Mouse (Mus musculus): ENCODE measurements around the gene Prss48. TPM values are rescaled to one million over a fixed set of nuclear protein-coding genes. Genes with fewer than 3 reads are reported as not detected.

Gene Prss48
- total and polyA plus RNA-seq, 3 experiments = not detected

DNA sequence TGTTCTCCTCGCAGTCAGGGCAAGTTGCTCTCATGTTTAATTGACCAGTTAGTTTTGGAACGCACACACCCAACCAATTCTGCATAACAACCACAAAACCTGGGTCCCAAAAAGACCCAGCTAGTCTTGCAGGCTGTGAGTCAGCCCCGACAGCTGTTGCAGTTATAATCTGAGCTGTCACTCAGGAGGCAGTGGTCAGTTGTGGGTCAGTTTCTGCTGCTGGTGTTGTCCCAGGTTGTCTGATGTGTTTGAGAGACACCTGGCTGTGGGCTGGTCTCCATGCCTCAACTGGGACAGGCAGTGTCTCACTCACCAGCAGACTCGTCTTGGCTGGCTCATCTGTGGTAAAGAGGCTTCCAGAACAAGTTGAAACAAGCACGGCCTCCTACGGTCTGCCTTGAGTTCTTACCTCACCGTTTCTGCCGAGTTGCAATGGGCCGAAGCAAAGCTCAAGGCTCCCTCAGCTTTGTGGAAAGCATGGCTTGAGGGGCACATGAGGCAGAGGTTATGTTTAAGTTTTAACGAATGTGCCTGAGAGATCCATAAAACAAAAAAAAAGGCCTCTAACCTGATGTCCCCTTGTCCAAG, 49.5 kb downstream of the Prss48 start:
- dilution Hi-C loops (cut with MboI; ENCODE audit: extremely low pct_ligation_motif_present, extremely low pct_unique_long_range_greater_than_20kb, low sequenced_read_pairs) = no loop called here
- peak overlapping the region; percentile 0; the same call in 1 of the 2 replicates for H3K4me2 ChIP-seq (ENCODE audit: insufficient read depth, low read depth, poor library complexity, severe bottlenecking)
- H3K27me3 ChIP-seq (replicated peaks) = no peaks in the 10 kb centered on the region

DNA sequence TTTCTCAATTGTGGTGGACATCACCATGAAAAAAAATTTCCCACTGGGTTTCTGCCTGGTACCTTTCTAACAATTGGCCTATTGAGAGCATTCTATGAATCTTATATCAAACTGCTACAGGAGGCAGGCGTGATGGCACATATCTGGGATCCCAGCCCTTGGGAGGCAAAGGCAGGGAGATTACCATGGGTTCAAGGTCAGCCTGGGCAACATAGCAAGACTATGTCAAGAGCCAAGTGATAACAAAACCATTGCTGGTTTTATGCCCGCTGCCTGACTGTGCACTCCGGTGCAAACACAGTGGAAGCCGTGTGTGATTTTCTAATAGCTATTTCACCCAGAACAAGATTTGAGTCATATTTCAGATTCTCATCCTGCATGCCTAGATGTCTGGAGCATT, 51.4 kb downstream of the Prss48 start:
- H3K27ac ChIP-seq (ENCODE audit: insufficient read depth, low read depth) = no peak overlapping the region
- H3K9me3 ChIP-seq (replicated peaks; ENCODE audit: low read length) = no peaks in the 10 kb centered on the region
- H3K36me3 ChIP-seq (replicated peaks in 1 of 2; ENCODE audit: control insufficient read depth in 1 of 2, insufficient read depth in 1 of 2, low read length in 1 of 2) = no peaks in the 10 kb centered on the region
- in situ Hi-C loops (cut with MboI; ENCODE audit: low pct_ligation_motif_present, low pct_unique_long_range_greater_than_20kb, low sequenced_read_pairs) = no loop called here
- H3K27me3 ChIP-seq (replicated peaks) = no peaks in the 10 kb centered on the region
- H3K4me3 ChIP-seq (replicated peaks in 1 of 3; ENCODE audit: low read depth in 2 of 3, low read length in 2 of 3, poor library complexity in 1 of 3) = no peak overlapping the region
- TF ChIP-seq POLR2A (IDR thresholded peaks at IDR 0.05; ENCODE audit: low read depth, low read length) (no peak), CHD1 (IDR thresholded peaks at IDR 0.05; ENCODE audit: low read depth, low read length) (no peak), TCF12 (IDR thresholded peaks at IDR 0.05; ENCODE audit: low read depth, low read length) (no peak)
- no peak for DNase-seq (ENCODE audit: extremely low read depth)
- H3K4me1 ChIP-seq (ENCODE audit: control insufficient read depth in 1 of 2, insufficient read depth in 2 of 2) = peaks cover 10% of the 10 kb centered on the region in 2 experiments
- no peaks in the 10 kb centered on the region for H3K79me2 ChIP-seq (replicated peaks; ENCODE audit: control insufficient read depth, extremely low read depth, insufficient read depth, poor library complexity, severe bottlenecking)
- H3K4me2 ChIP-seq (ENCODE audit: insufficient read depth, low read depth, poor library complexity, severe bottlenecking) = no peak overlapping the region
- no peak overlapping the region for H3K9ac ChIP-seq (ENCODE audit: insufficient read depth, low read depth)
- dilution Hi-C loops (cut with MboI; ENCODE audit: extremely low pct_ligation_motif_present, extremely low pct_unique_long_range_greater_than_20kb, low sequenced_read_pairs) = no loop called here

More for the DNA sequence above, 49.5 kb downstream of the Prss48 start:
- no peaks in the 10 kb centered on the region for H3K79me2 ChIP-seq (replicated peaks; ENCODE audit: control insufficient read depth, extremely low read depth, insufficient read depth, poor library complexity, severe bottlenecking)
- no peak overlapping the region for H3K9ac ChIP-seq (ENCODE audit: insufficient read depth, low read depth)
- no peaks in the 10 kb centered on the region for H3K36me3 ChIP-seq (replicated peaks in 1 of 2; ENCODE audit: control insufficient read depth in 1 of 2, insufficient read depth in 1 of 2, low read length in 1 of 2)
- 0 out of 2 replicates have a peak overlapping the region, but pooled peaks have one; percentile 4 for H3K27ac ChIP-seq (ENCODE audit: insufficient read depth, low read depth)
- in situ Hi-C loops (cut with MboI; ENCODE audit: low pct_ligation_motif_present, low pct_unique_long_range_greater_than_20kb, low sequenced_read_pairs) = no loop called here
- TF ChIP-seq CHD1 (IDR thresholded peaks at IDR 0.05; ENCODE audit: low read depth, low read length) = peak; percentile 98
- peak; percentile 96 for TF ChIP-seq TCF12 (IDR thresholded peaks at IDR 0.05; ENCODE audit: low read depth, low read length)
- TF ChIP-seq MEF2A (IDR thresholded peaks at IDR 0.05; ENCODE audit: borderline replicate concordance, low read depth, low read length) = peak; percentile 73
- TF ChIP-seq ZMIZ1 (IDR thresholded peaks at IDR 0.05; ENCODE audit: low read depth, low read length) = no peak
- TF ChIP-seq ETS1 (conservative IDR thresholded peaks at IDR 0.05; ENCODE audit: low read depth, low read length) = peak; percentile 72
- peak; percentile 86 for TF ChIP-seq IRF4 (IDR thresholded peaks at IDR 0.05; ENCODE audit: low read depth, low read length)
- TF ChIP-seq EP300 (IDR thresholded peaks at IDR 0.05; ENCODE audit: low read length) = peak; percentile 49; the same call in 1 of the 2 replicates
- no peak for TF ChIP-seq E2F4 (IDR thresholded peaks at IDR 0.05; ENCODE audit: insufficient replicate concordance, low read depth, low read length)
- no peak for TF ChIP-seq JUND (conservative IDR thresholded peaks at IDR 0.05; ENCODE audit: low read depth, low read length)
- no peak for TF ChIP-seq KAT2A (IDR thresholded peaks at IDR 0.05; ENCODE audit: insufficient replicate concordance, low read length)
- TF ChIP-seq USF1 (IDR thresholded peaks at IDR 0.05; ENCODE audit: low read depth, low read length) = no peak
- no peak for TF ChIP-seq POLR2A (IDR thresholded peaks at IDR 0.05; ENCODE audit: low read depth, low read length)
- TF ChIP-seq HCFC1 (IDR thresholded peaks at IDR 0.05; ENCODE audit: low read depth, low read length) = no peak
- 0 out of 2 replicates have a peak, but pooled peaks have one; percentile 16 for TF ChIP-seq MAFK (IDR thresholded peaks at IDR 0.05; ENCODE audit: insufficient replicate concordance, low read length)
- TF ChIP-seq BHLHE40 (IDR thresholded peaks at IDR 0.05; ENCODE audit: low read depth, low read length) = peak; percentile 63
- TF ChIP-seq MYC (IDR thresholded peaks at IDR 0.05; ENCODE audit: low read depth, low read length) = no peak
- TF ChIP-seq SIN3A (IDR thresholded peaks at IDR 0.05; ENCODE audit: low read length) = no peak
- H3K4me3 ChIP-seq (replicated peaks in 1 of 3; ENCODE audit: low read depth in 2 of 3, low read length in 2 of 3, poor library complexity in 1 of 3) = no peak overlapping the region
- peak; percentile 26 for DNase-seq (ENCODE audit: extremely low read depth)
- H3K4me1 ChIP-seq (ENCODE audit: control insufficient read depth in 1 of 2, insufficient read depth in 2 of 2) = peaks cover 10% of the 10 kb centered on the region in 2 experiments
- H3K9me3 ChIP-seq (replicated peaks; ENCODE audit: low read length) = no peaks in the 10 kb centered on the region

Other genes starting within 250 kb of the Prss48 start
- 0.17 TPM in 2 replicates for gene Fam160a1, start 185.2 kb downstream of the Prss48 start, total RNA-seq (2012; rRNA removed)
- gene Fam160a1, start 185.2 kb downstream of the Prss48 start, total RNA-seq (2014; rRNA removed) = 0.20 and 0.41 TPM in 2 replicates
- gene Fam160a1, start 185.2 kb downstream of the Prss48 start, polyA plus RNA-seq (2012; ENCODE audit: insufficient read length, low read depth) = 0.34 and 0.41 TPM in 2 replicates
- gene Glt28d2, start 115.0 kb downstream of the Prss48 start, total RNA-seq (2012; rRNA removed) = 0.04 and 0.08 TPM in 2 replicates
- 0.08 TPM in 1 of 2 replicates, not detected in the other for gene Glt28d2, start 115.0 kb downstream of the Prss48 start, total RNA-seq (2014; rRNA removed)
- gene Glt28d2, start 115.0 kb downstream of the Prss48 start, polyA plus RNA-seq (2012; ENCODE audit: insufficient read length, low read depth) = 0.10 TPM in 1 of 2 replicates, not detected in the other
- 0.08 and 0.17 TPM in 2 replicates for gene Gm37240, start 115.0 kb downstream of the Prss48 start, total RNA-seq (2012; rRNA removed)
- gene Gm37240, start 115.0 kb downstream of the Prss48 start, total RNA-seq (2014; rRNA removed) = 0.14 and 0.19 TPM in 2 replicates
- 0.14 TPM in 1 of 2 replicates, not detected in the other for gene Gm37240, start 115.0 kb downstream of the Prss48 start, polyA plus RNA-seq (2012; ENCODE audit: insufficient read length, low read depth)
- gene Sh3d19, start 31.4 kb downstream of the Prss48 start, total RNA-seq (2012; rRNA removed) = 0.63 and 0.76 TPM in 2 replicates
- gene Sh3d19, start 31.4 kb downstream of the Prss48 start, total RNA-seq (2014; rRNA removed) = 0.16 TPM in 2 replicates
- 0.33 and 0.42 TPM in 2 replicates for gene Sh3d19, start 31.4 kb downstream of the Prss48 start, polyA plus RNA-seq (2012; ENCODE audit: insufficient read length, low read depth)
- gene Rps3a1, start 140.2 kb upstream of the Prss48 start, total RNA-seq (2012; rRNA removed) = 3,430 and 3,559 TPM in 2 replicates
- 4,566 and 5,270 TPM in 2 replicates for gene Rps3a1, start 140.2 kb upstream of the Prss48 start, total RNA-seq (2014; rRNA removed)
- gene Rps3a1, start 140.2 kb upstream of the Prss48 start, polyA plus RNA-seq (2012; ENCODE audit: insufficient read length, low read depth) = 2,244 and 2,512 TPM in 2 replicates
- 22.1 and 22.6 TPM in 2 replicates for gene Lrba, start 222.2 kb upstream of the Prss48 start, total RNA-seq (2012; rRNA removed)
- 11.3 and 12.3 TPM in 2 replicates for gene Lrba, start 222.2 kb upstream of the Prss48 start, total RNA-seq (2014; rRNA removed)
- gene Lrba, start 222.2 kb upstream of the Prss48 start, polyA plus RNA-seq (2012; ENCODE audit: insufficient read length, low read depth) = 10.8 and 13.8 TPM in 2 replicates